Mouse (Mus musculus): ENCODE results near the gene Rasgef1b.

Rasgef1b gene

GRCm38 (mm10) chr5:99598470-99599110 is 130.3 kb downstream of the Rasgef1b start:
- DNase-seq, result no peak

GRCm38 (mm10) chr5:99597701-99598100 is 131.2 kb downstream of the Rasgef1b start:
- DNase-seq, result no peak

GRCm38 (mm10) chr5:99591348-99591747 is 137.5 kb downstream of the Rasgef1b start:
- no peak for DNase-seq

- DNase-seq, result no peak
Measured at GRCm38 (mm10) chr5:99590539-99590938, 138.3 kb downstream of the Rasgef1b start.

- no peak for DNase-seq
Measured at GRCm38 (mm10) chr5:99587994-99588393, 140.9 kb downstream of the Rasgef1b start.

- DNase-seq, result no peak
Measured at GRCm38 (mm10) chr5:99587589-99587988, 141.3 kb downstream of the Rasgef1b start.

GRCm38 (mm10) chr5:99586287-99586686 is 142.6 kb downstream of the Rasgef1b start:
- DNase-seq, result no peak

GRCm38 (mm10) chr5:99585166-99585898 is 143.5 kb downstream of the Rasgef1b start:
- no peak for DNase-seq

GRCm38 (mm10) chr5:99584266-99584665 is 144.6 kb downstream of the Rasgef1b start:
- no peak for DNase-seq

GRCm38 (mm10) chr5:99582055-99582454 is 146.8 kb downstream of the Rasgef1b start:
- no peak for DNase-seq

GRCm38 (mm10) chr5:99578692-99579091 is 150.2 kb downstream of the Rasgef1b start:
- no peak for DNase-seq

GRCm38 (mm10) chr5:99575897-99576296 is 153.0 kb downstream of the Rasgef1b start:
- DNase-seq, result no peak

- DNase-seq, result no peak
Measured at GRCm38 (mm10) chr5:99564501-99565323, 164.2 kb downstream of the Rasgef1b start.

- DNase-seq, result no peak
Measured at GRCm38 (mm10) chr5:99562096-99562495, 166.8 kb downstream of the Rasgef1b start.

- DNase-seq, result no peak
Measured at GRCm38 (mm10) chr5:99559814-99560213, 169.1 kb downstream of the Rasgef1b start.

- DNase-seq, result no peak
Measured at GRCm38 (mm10) chr5:99558231-99558630, 170.6 kb downstream of the Rasgef1b start.

- no peak for DNase-seq
Measured at GRCm38 (mm10) chr5:99552645-99553044, 176.2 kb downstream of the Rasgef1b start.

- no peak for DNase-seq
Measured at GRCm38 (mm10) chr5:99544664-99545494, 184.0 kb downstream of the Rasgef1b start.

GRCm38 (mm10) chr5:99541999-99542765 is 186.7 kb downstream of the Rasgef1b start:
- DNase-seq, result no peak

GRCm38 (mm10) chr5:99541321-99541895 is 187.5 kb downstream of the Rasgef1b start:
- no peak for DNase-seq

GRCm38 (mm10) chr5:99533416-99533815 is 195.4 kb downstream of the Rasgef1b start:
- no peak for DNase-seq

All from right cerebral cortex, postnatal 25 days (tissue).